Mouse (Mus musculus): ENCODE results near the gene Sh3bp2.
"Not testable (repeated sequence)": the region's sequence is repeated elsewhere in the genome, so short reads cannot be mapped to it uniquely, and the experiment has no call there.

The Sh3bp2 gene

DNA sequence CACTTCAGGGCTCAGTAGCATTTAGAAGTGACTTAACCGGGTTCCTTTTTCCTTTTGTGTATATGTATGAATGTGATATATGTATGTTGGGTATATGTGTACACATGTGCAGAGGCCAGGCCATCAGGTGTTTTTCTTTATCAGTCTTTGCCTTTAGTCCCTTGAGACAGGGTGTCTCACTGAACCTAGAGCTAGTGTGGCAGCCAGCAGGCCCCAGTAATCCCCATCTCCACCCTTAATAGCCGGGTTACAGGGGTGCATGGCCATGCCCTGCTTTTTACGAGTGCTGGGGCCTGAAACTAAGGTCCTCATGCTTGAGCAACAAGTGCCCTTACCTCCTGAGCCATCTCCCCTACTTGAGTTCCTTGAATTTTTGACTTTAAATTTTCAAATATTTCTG is 45.9 kb downstream of the Sh3bp2 start:
- no peak for DNase-seq (ENCODE audit: low spot score in 2 of 2)

- DNase-seq (ENCODE audit: low spot score in 2 of 2), result not testable (repeated sequence)
Observed at GRCm38 (mm10) chr5:34572568-34572967, 46.9 kb downstream of the Sh3bp2 start.

GRCm38 (mm10) chr5:34573268-34574221 is 47.9 kb downstream of the Sh3bp2 start, which contains the start of gene Add1:
Gene Add1, plus strand, starts transcription at chr5:34573664.
- peak; percentile 98 for DNase-seq (ENCODE audit: low spot score in 2 of 2)

DNA sequence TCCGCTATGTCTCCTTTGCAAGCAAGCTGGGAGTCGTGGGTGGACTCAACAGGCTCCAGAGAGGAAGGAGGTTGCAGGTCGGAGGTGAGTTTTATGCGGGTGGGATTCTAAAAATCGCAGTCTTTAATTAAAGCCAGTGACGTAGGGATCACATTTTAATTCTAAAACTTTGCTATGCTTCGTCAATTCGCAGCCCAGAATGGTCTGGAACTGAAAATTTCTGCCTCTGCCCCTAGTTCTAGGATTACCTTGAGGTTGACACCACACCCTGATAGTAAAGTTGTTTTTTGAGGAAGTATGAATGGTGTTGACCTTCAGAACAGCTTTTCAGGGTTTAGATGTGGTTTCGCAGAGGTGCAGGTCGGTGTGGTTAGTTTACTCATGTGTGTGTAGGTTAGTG is 49.1 kb downstream of the Sh3bp2 start:
- no peak for DNase-seq (ENCODE audit: low spot score in 2 of 2)

GRCm38 (mm10) chr5:34576286-34576685 is 50.6 kb downstream of the Sh3bp2 start:
- no peak for DNase-seq (ENCODE audit: low spot score in 2 of 2)

DNA sequence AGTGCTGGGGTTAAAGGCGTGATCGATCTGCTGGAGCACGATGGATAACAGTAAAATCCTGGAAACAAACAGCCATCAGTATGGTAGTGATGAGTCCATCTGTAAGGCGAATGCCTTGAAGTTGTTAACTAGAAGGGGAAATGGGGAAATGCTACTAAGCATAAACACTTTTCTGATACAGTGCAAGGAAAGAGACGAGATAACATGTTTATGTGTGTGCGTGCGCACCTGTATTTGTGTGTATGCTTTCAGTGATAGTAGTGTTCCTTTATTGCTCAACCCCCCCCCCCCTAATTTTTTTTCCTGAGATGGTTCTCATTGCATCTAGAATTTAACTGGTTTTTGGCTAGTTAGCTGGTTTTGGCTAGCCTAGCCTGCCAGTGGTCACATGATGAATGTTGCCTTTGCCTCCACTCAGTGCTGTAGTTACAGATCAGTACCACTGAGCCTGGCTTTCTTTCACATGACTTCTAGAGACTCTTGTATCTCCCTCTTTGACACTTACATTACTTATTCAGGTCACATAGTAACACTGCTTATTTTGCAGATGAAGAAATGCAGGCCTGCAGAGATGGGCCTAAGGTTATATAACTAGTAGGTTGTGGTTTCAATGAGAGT is 52.5 kb downstream of the Sh3bp2 start:
- no peak for DNase-seq (ENCODE audit: low spot score in 2 of 2)

DNA sequence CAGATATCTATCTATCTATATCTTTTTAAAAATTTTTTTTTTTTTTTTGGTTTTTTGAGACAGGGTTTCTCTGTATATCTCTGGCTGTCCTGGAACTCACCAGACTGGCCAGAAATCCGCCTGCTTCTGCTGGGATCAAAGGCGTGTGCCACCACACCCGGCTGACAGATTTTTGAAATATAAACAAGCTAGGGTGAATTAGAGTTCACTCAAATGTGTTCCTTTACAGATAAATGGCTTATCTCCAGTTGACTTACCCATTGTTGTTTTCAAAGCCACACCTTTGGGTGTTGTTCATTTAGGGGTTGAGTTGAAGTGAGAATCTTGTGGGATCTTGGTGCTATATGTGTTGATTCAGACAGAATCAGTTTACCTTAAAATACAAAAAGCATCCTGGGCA is 53.7 kb downstream of the Sh3bp2 start:
- DNase-seq (ENCODE audit: low spot score in 2 of 2), result no peak

DNA sequence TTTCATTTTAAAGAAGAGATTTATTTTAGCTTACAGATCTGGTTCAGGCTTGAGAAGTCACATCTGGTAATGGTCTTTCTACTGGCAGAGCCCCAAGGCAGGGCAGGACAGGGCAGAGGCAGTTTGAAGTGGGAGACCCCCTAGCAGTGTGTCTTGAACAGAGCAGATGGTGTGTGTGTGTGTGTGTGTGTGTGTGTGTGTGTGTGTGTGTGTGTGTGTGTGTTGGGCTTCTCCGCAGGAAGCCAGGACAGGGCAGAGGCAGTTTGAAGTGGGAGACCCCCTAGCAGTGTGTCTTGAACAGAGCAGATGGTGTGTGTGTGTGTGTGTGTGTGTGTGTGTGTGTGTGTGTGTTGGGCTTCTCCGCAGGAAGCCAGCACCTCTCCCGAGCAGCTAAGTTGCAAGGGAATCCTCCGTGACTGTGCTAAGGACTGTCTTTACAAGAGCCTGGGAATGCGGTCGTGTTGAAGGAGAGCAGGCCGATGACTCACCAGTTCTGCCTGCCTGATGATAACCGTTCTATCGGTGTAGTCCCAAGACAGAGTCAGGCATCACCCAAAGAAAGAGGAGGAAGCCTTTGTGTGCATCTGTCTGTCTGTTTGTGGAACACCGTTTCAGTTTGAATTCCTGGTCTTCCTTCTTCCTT is 56.2 kb downstream of the Sh3bp2 start:
- DNase-seq (ENCODE audit: low spot score in 2 of 2), result peak in 1 of 2 experiments; percentile 21

DNA sequence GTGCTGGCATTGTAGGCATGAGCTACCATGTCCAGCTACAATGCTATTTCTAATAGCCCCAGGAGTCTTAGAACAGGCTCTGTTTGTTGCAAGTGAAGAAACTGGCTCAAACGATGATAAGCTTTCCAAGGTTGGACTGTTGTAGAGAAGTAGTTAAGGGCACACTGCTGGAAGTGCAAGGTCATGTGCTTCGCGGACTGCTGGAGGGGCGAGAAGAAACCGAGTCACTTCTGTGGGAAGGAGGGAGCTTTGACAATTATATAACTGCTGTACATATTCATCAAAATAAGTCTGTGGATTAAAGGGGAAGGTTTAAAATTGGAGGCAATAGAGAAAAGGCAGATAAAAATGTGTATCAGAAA is 56.7 kb downstream of the Sh3bp2 start:
- no peak for DNase-seq (ENCODE audit: low spot score in 2 of 2)

DNA sequence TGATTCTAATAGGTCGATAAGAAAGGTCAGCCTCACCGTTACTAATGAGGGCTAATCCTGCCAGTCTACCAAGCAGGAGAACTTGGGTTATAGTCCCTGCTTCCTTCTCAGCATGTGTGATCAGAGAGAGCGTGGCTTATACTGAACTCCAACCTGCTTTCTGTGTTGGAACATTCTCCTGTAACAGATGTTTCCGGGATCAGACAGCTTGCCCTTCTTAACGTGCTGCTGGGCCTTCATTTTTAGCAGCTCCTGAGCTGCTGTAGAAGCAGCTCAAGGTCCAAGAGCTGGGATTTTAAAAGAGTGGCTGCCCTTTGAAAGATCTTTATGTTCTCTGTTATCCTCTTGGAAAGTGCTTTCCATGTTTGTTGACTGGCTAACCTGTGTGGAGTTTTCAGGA is 59.6 kb downstream of the Sh3bp2 start:
- DNase-seq (ENCODE audit: low spot score in 2 of 2), result no peak

DNA sequence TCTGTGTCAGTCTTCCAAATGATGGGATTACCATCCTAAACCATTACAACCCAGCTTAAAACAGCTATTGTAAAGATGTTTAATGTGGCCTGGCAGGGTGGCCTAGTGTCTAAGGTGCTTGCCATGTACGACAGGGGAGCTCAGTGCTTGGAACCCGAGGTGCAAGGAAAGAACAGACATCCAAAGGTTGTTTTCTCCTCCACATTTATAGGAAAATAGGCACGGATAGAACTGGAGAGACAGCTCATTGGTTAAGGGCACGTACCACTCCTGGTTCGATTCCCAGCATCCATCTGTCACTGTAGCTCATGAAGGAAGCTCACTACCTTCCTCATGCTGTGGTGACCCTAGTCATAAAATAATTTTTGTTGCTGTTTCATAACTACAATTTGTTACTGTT is 62.2 kb downstream of the Sh3bp2 start:
- no peak for DNase-seq (ENCODE audit: low spot score in 2 of 2)

DNA sequence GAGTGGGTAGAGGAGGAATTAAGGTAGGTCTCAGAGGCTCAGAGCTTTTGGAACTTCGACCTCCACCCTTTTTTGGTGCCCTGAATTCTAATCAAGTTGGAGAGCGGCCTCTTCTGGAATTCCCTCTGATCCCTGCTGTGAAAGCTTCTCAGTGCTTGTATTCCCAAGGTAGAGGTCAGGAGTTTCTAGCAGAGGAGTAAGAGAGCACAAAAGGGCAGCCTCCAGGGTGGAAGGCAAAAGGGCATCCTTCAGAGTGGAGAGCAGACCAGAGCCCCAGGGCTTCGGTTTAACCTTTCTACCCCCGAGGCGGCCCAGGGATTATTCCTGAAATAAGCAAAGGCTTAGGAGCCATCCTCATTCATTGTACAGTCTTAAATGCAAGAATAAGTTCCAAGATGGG is 64.4 kb downstream of the Sh3bp2 start:
- no peak for DNase-seq (ENCODE audit: low spot score in 2 of 2)

- no peak for DNase-seq (ENCODE audit: low spot score in 2 of 2)
Observed at GRCm38 (mm10) chr5:34590702-34591101, 65.1 kb downstream of the Sh3bp2 start.

DNA sequence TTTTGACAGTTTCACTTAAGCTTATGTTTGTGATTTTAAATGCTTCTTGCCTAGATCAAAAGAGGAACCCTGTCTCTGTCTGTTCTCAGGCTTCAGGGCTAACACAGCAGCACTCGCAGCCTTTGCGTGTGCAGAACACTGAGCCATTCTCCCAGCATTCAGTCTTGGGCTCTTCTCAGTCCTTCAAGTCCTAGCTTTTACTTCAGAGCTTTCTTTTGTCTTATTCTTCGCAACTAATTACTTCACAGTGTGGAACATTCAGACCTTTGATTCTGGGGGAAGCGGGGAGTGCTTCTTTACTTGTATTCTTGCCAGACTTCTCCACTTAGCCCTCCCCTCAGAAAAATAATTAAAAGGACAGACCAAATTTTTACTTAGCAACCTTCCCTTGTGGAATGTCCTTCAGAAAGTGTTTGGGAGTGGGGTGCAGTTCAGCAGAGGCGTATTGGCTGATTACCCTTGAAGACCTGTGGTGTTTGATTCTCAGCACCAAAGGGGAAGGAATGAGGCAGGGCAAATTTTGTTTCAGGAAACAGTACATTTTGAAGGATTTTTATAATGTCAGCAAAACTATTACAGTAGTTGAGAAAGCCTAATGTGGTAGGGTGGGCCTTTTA is 65.9 kb downstream of the Sh3bp2 start:
- DNase-seq (ENCODE audit: low spot score in 2 of 2), result no peak

DNA sequence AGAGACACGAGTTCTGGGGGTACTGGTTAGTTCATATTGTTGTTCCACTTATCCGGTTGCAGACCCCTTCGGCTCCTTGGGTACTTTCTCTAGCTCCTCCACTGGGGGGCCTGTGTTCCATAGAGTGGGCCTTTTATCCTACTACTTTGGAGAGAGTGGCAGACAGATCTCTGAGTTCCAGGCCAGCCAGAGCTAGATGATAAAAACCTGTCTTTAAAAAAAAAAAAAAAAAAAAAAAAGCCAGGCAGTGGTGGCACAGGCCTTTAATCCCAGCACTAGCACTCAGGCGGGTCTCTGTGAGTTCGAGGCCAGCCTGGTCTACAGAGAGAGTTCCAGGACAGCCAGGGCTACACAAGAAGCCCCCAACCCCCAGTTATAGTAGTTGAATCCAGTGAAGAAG is 66.6 kb downstream of the Sh3bp2 start:
- not testable (repeated sequence) for DNase-seq (ENCODE audit: low spot score in 2 of 2)

DNA sequence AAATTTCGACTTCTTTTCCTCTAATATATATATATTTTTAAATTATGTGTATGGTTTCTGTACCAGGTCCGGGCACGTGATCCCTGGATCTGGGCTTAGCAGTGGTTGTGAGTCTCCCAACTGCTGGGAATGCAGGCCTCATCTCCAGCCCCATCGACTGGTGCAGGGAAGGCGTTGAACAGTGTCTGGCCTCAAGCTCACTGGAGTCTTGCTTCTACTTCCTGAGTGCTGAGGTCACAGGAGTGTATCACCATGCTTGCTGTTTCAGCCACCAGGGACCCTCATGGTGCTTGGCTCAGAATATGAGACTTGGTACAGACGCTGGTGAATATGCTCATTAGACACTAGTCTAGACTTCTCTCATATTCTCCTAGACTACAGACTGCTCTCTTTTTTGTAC is 67.0 kb downstream of the Sh3bp2 start:
- DNase-seq (ENCODE audit: low spot score in 2 of 2), result no peak

- DNase-seq (ENCODE audit: low spot score in 2 of 2), result no peak
Observed at GRCm38 (mm10) chr5:34593202-34593727, 67.6 kb downstream of the Sh3bp2 start.

GRCm38 (mm10) chr5:34604576-34604975 is 78.9 kb downstream of the Sh3bp2 start:
- no peak for DNase-seq (ENCODE audit: low spot score in 2 of 2)

GRCm38 (mm10) chr5:34607100-34607880 is 81.7 kb downstream of the Sh3bp2 start:
- no peak for DNase-seq (ENCODE audit: low spot score in 2 of 2)

DNA sequence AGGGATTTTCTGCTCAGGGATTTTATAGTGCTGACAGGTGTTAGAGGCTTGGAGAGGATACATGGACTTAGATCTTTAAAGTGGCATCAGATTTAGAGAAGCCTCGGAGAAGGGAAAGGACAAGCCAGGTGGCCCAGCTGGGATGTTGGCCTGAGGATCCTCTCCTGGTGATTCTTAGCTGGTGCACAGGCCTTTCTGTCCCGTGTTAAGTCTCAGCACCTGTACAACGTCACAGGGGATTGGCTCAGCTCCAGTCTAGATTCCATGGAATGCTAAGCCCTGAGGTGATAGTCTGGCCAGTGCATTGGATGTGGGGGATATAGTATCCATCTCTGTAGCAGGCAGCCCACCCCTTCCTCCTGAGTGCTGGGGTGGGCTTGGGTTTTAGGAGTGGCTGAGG is 82.6 kb downstream of the Sh3bp2 start:
- DNase-seq (ENCODE audit: low spot score in 2 of 2), result no peak

- DNase-seq (ENCODE audit: low spot score in 2 of 2), result no peak
Observed at GRCm38 (mm10) chr5:34609966-34610365, 84.3 kb downstream of the Sh3bp2 start.

Measured in urinary bladder, postnatal 36 days (tissue).